8 mouse cellular contexts compared by ENCODE assay signal in the genomic region with DNA sequence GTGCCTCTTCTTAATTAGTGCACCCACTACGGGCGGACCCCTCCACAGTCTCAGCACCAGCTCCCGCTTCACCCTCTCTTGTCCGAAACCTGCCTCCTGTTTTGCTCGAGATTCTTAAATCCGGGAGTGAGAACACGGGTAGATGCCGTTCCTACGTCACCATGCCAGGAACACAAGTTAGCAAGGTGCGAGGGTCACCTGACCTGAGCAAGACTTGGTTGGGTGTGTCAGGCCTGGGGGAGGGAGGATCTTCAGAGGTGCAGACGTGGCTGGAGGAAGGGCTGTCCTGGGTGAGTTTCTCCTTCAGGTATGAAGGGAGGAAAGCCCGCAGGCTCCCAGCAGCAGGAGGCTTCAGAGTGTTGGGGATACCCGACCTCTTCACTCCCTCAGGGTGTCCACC. TPM values are rescaled to one million over a fixed set of nuclear protein-coding genes. Genes with fewer than 3 reads are reported as not detected.
DNase-seq lines count a peak whose midpoint lies in the region; ATAC-seq and TF ChIP-seq lines count a peak whose summit lies in the region.

A gene (plus strand): TSS at position 239 of the 400 bp plus-strand sequence.

- H3K4me1 ChIP-seq in kidney, postnatal 0 days (replicated peaks; ENCODE audit: insufficient read depth, low read length), result peaks cover 18% of the 10 kb centered on the region
- H3K4me1 ChIP-seq in midbrain, embryonic 12.5 days, result peaks cover 14% of the 10 kb centered on the region
- peaks cover 14% of the 10 kb centered on the region for H3K4me1 ChIP-seq in liver, embryonic 12.5 days

- no peak within 1 kb of the TSS for H3K27ac ChIP-seq in kidney, postnatal 0 days
- no peak within 1 kb of the TSS for H3K27ac ChIP-seq in midbrain, embryonic 12.5 days (replicated peaks)
- no peak within 1 kb of the TSS for H3K27ac ChIP-seq in liver, embryonic 12.5 days

- H3K36me3 ChIP-seq in kidney, postnatal 0 days (ENCODE audit: insufficient read depth, low read length), result no peaks in the 10 kb centered on the region
- H3K36me3 ChIP-seq in midbrain, embryonic 12.5 days, result no peaks in the 10 kb centered on the region
- H3K36me3 ChIP-seq in liver, embryonic 12.5 days, result no peaks in the 10 kb centered on the region

- H3K9ac ChIP-seq in kidney, postnatal 0 days (ENCODE audit: low read depth, low read length), result no peak within 1 kb of the TSS
- H3K9ac ChIP-seq in midbrain, embryonic 12.5 days (replicated peaks), result no peak within 1 kb of the TSS
- no peak within 1 kb of the TSS for H3K9ac ChIP-seq in liver, embryonic 12.5 days

- no peak for DNase-seq in kidney, postnatal 0 days (ENCODE audit: low spot score)
- no peak for DNase-seq in kidney, adult 11 months
- no peak for DNase-seq in adrenal gland, postnatal 4 days (ENCODE audit: low spot score in 2 of 2)
- DNase-seq in induced T-regulatory cell, adult 2 months (ENCODE audit: low read depth), result peak; percentile 18
- no peak for DNase-seq in adipocyte (ENCODE audit: low spot score)

- 29% methylated on average over 13 of the region's 13 CpGs for WGBS in kidney, postnatal 0 days
- WGBS in midbrain, embryonic 12.5 days, result 22% methylated on average over 13 of the region's 13 CpGs
- WGBS in liver, embryonic 12.5 days (ENCODE audit: insufficient replicate concordance), result 31% methylated on average over 13 of the region's 13 CpGs

- H3K9me3 ChIP-seq in kidney, postnatal 0 days (replicated peaks; ENCODE audit: low read length), result no peaks in the 10 kb centered on the region
- H3K9me3 ChIP-seq in midbrain, embryonic 12.5 days, result no peaks in the 10 kb centered on the region
- H3K9me3 ChIP-seq in liver, embryonic 12.5 days (replicated peaks), result no peaks in the 10 kb centered on the region

- ATAC-seq in kidney, postnatal 0 days (replicated peaks; ENCODE audit: low FRiP score, low read depth), result no peak
- no peak for ATAC-seq in midbrain, embryonic 12.5 days (ENCODE audit: low FRiP score, low read depth)
- ATAC-seq in inflammation-experienced regulatory T-cells, adult 6 months, result no peak
- ATAC-seq in liver, embryonic 12.5 days, result no peak

- H3K4me2 ChIP-seq in kidney, postnatal 0 days (ENCODE audit: low read length), result no peak within 1 kb of the TSS
- no peak within 1 kb of the TSS for H3K4me2 ChIP-seq in midbrain, embryonic 12.5 days (replicated peaks)
- H3K4me2 ChIP-seq in liver, embryonic 12.5 days, result no peak within 1 kb of the TSS

- TF ChIP-seq CTCF in kidney, postnatal 0 days (IDR thresholded peaks at IDR 0.05; ENCODE audit: low read depth), result no peak

- no peaks in the 10 kb centered on the region for H3K27me3 ChIP-seq in kidney, postnatal 0 days (ENCODE audit: insufficient read depth, low read length)
- H3K27me3 ChIP-seq in midbrain, embryonic 12.5 days, result peaks cover 12% of the 10 kb centered on the region; the same call in 1 of the 2 replicates
- peaks cover 38% of the 10 kb centered on the region for H3K27me3 ChIP-seq in liver, embryonic 12.5 days (replicated peaks)

- H3K4me3 ChIP-seq in kidney, postnatal 0 days (replicated peaks; ENCODE audit: low read depth, low read length), result no peak within 1 kb of the TSS
- no peak within 1 kb of the TSS for H3K4me3 ChIP-seq in midbrain, embryonic 12.5 days
- no peak within 1 kb of the TSS for H3K4me3 ChIP-seq in liver, embryonic 12.5 days

RNA-seq across cellular contexts. Expression of the gene that starts here (rescaled TPM):
- polyA plus RNA-seq in kidney, postnatal 0 days (2015; fragmentation: Nextera tagmentation; extraction: Ambion mirVana), result 14.0 TPM in 2 replicates
- total RNA-seq in adrenal gland, postnatal 4 days (2021), result 10 to 100 TPM; 34.0 to 36.7 TPM
- 33.5 and 36.6 TPM in 2 replicates for polyA plus RNA-seq in midbrain, embryonic 12.5 days (2016; fragmentation: Nextera tagmentation; extraction: Ambion mirVana)
- polyA plus RNA-seq in inflammation-experienced regulatory T-cells, adult 6 months (2017; shearing (Covaris generic)), result 1 to 10 TPM in 2 of 3 experiments, under 1 TPM in 1; 0.43 to 2.1 (median 1.0) TPM
- 4.5 TPM in 2 replicates for polyA plus RNA-seq in liver, embryonic 12.5 days (2016; fragmentation: Nextera tagmentation; extraction: Ambion mirVana)
